Mouse (Mus musculus): ENCODE data around the gene Ece2. TPM values are rescaled to one million over a fixed set of nuclear protein-coding genes. Genes with fewer than 3 reads are reported as not detected.

Ece2 gene
- polyA plus RNA-seq (2015; fragmentation: Nextera tagmentation; extraction: Ambion mirVana) = 6.9 and 7.5 TPM in 2 replicates

DNA sequence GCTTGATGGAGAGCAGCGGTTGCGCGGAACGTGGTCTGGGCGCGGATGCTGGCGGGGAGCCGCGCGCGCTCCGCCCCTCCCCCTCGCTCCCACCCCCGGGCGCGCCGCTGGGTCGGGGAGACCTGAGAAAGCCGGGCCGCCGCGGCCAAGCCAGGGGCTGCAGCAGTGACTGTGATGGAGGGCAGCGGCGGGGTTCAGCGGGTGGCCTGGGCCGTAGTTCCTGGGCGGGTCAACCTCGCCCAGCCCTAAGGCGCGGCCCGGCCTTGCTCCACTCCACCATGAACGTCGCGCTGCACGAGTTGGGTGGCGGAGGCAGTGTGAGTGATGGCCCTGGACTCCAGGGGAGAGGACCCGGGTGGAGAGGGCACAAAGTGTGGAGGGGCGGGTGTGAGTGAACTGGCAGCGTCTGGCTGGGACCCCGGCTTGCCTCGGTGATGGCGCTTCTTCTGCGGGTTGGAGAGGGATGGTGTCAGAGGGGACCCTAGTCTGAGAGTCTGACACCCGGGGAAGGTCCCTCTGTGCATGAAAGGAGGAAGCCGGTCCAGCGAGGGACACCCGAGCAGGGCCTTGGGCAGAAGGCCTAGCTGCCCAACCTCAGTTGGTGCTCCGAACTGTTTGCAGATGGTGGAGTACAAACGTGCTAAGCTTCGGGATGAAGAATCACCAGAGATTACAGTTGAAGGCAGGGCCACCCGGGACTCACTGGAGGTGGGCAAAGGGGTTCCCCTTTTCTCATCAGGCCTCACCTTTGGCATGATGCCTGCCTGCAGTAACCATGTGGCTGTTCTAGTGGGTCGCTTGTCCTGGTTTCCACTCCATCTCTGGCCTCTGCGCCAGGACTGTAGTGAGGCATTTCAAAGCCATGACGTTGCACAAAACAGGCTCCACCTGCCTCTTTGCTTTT lies at the start of gene Ece2:
TSS of gene Ece2 (plus strand) at position 98 of the 904 bp plus-strand sequence.
- 7% methylated on average over 54 of the region's 54 CpGs for WGBS
- Histone ChIP-seq H3K4me1 (peaks cover 13% of the 10 kb centered on the region), H3K9ac (peak within 1 kb of the TSS; percentile 71), H3K27me3 (peaks cover 25% of the 10 kb centered on the region), H3K27ac (no peak within 1 kb of the TSS), H3K36me3 (no peaks in the 10 kb centered on the region), H3K4me3 (peak within 1 kb of the TSS; percentile 58), H3K9me3 (no peaks in the 10 kb centered on the region), H3K4me2 (replicated peaks) (peak within 1 kb of the TSS; percentile 86)
- ATAC-seq (ENCODE audit: low FRiP score, low read depth) = peak; percentile 69; the same call in 1 of the 2 replicates

DNA sequence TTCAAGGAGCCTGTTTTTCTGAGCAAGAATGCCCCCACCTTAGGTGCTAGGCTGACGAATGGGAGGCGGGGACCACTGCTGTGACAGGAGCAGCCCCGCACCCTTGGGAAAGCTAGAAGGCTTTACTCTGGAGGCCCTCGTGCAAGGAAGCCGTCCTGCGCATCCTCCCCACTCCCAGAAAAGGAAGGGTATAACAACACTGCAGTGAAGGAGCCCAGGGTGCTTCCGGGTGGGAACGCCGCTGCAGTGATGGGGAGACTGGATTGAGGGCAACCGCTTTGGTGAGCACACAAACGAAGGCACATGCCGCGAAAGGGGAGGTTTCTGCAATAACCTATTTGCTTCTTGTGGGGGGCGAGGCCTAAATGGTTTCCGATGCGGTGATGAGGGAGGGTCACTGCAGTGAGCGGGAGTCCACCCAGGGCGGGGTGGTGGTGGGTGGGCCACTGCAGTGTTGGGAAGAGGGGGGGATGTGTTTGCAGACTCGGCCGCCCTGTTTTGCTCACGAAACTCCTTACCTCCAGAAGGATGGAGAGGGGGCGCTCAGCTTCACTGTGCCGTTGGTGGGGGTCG lies 40.2 kb upstream of the Ece2 start, which contains the start of gene Vwa5b2:
TSS of gene Vwa5b2 (plus strand) at position 106 of the 573 bp plus-strand sequence.
- H3K27me3 ChIP-seq = peaks cover 70% of the 10 kb centered on the region
- peak within 1 kb of the TSS; percentile 81 for H3K4me2 ChIP-seq (replicated peaks)
- H3K27ac ChIP-seq = no peak within 1 kb of the TSS
- H3K36me3 ChIP-seq = no peaks in the 10 kb centered on the region
- peak within 1 kb of the TSS; percentile 49 for H3K4me3 ChIP-seq
- under 1% methylated on average over 24 of the region's 24 CpGs for WGBS
- H3K9ac ChIP-seq = peak within 1 kb of the TSS; percentile 62
- no peaks in the 10 kb centered on the region for H3K9me3 ChIP-seq
- ATAC-seq (ENCODE audit: low FRiP score, low read depth) = peak; percentile 75
- H3K4me1 ChIP-seq = peaks cover 21% of the 10 kb centered on the region

DNA sequence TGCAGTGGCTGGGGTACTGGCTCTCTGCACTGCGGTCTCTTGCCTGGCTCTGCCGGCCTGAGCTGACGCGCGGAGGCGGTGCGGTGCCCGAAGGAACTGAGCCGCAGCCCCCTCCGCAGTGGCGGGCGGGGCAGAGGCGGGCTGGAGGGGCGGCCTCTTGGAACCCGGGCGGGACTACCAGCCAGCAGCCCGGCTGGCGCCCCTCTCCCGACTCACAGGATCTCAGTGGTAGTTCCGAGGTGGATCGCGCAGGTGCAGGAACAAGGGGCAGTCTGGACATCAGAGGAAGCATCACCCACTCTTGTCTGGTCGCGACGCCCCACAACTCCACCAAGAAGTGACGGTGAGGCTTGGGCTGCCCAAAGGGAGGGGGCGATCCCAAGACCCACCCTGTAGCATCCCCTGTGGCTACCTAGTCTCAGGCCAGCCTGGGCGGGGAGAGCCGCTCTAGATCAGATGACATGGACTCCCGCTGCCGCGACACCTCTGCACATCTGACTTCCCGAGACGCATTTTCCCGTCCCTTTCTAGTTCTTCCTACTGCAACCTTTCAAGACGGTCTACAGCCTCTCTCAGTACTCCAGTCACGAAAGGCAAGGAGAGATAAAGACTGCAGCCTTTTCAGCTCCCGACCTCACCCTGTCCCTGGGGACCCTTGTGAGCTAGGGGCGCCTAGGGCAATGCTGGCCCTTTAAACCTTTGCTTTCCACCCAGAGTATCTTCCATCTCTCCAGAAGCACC lies 39.5 kb upstream of the Ece2 start:
- Histone ChIP-seq H3K36me3 (no peaks in the 10 kb centered on the region), H3K4me2 (replicated peaks) (peak overlapping the region; percentile 81), H3K9ac (peak overlapping the region; percentile 62), H3K9me3 (no peaks in the 10 kb centered on the region), H3K27ac (no peak overlapping the region), H3K27me3 (peaks cover 77% of the 10 kb centered on the region), H3K4me1 (peaks cover 21% of the 10 kb centered on the region), H3K4me3 (peak overlapping the region; percentile 49)
- under 1% methylated on average over 39 of the region's 39 CpGs for WGBS
- ATAC-seq (ENCODE audit: low FRiP score, low read depth) = peak; percentile 87

DNA sequence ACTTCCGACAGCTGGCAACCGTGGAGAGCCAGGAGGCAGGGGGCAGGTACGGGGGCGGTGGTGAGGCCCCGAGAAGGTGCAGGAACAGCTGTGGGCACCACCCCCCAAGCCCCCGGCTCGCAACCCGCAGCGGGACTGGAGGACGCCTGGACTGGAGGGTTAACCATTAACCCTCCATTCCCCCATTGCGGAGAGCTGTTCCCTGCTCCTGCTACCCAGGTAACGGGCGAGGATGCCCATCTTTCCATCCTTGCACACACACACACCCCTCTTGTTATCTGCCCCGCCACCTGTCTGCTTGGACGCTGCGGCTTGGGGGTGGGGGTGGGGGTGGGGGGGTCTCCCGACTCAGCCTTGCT lies 39.0 kb upstream of the Ece2 start:
- peaks cover 81% of the 10 kb centered on the region for H3K27me3 ChIP-seq
- WGBS = 2% methylated on average over 16 of the region's 17 CpGs
- peak overlapping the region; percentile 62; the same call in 1 of the 2 replicates for H3K9ac ChIP-seq

DNA sequence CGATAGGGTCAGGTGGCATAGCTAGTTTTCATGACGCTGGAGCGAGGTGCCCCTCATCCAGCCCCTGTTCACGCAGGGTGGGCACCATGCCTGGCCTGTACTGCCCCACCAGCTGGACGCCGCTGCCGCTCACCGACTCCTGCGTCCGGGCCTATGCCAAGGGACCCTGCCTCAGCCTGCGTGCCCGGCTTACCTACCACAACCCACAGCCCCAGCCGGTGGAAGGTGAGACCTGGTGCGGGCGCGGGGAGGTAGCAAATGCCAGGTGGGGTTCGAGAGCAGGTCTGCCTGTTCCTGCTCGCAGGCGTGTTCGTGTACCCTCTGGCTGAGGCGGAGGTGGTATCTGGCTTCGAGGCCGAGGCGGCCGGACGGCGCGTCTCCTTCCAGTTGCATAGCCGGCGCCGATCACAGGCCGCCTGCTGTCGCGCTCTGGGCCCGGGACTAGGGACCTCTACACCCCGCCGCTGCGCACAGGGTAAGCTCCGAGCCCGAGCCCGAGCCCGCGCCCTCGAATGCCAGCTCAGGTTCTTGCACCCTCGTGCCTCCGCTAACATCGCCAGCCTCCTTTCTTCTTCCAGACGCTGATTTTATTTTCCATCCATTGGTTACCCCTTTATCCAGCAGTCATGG lies 38.4 kb upstream of the Ece2 start:
- Histone ChIP-seq H3K27ac (no peak overlapping the region), H3K4me2 (replicated peaks) (peak overlapping the region; percentile 81), H3K36me3 (no peaks in the 10 kb centered on the region), H3K4me1 (peaks cover 21% of the 10 kb centered on the region), H3K9ac (no peak overlapping the region), H3K4me3 (peak overlapping the region; percentile 49), H3K27me3 (peaks cover 81% of the 10 kb centered on the region), H3K9me3 (no peaks in the 10 kb centered on the region)
- ATAC-seq (ENCODE audit: low FRiP score, low read depth) = no peak
- 5% methylated on average over 48 of the region's 48 CpGs for WGBS

More for the DNA sequence above, 39.0 kb upstream of the Ece2 start:
- Histone ChIP-seq H3K36me3 (no peaks in the 10 kb centered on the region), H3K4me3 (peak overlapping the region; percentile 49), H3K9me3 (no peaks in the 10 kb centered on the region), H3K4me1 (peaks cover 21% of the 10 kb centered on the region), H3K4me2 (replicated peaks) (peak overlapping the region; percentile 81), H3K27ac (no peak overlapping the region)
- ATAC-seq (ENCODE audit: low FRiP score, low read depth) = no peak

DNA sequence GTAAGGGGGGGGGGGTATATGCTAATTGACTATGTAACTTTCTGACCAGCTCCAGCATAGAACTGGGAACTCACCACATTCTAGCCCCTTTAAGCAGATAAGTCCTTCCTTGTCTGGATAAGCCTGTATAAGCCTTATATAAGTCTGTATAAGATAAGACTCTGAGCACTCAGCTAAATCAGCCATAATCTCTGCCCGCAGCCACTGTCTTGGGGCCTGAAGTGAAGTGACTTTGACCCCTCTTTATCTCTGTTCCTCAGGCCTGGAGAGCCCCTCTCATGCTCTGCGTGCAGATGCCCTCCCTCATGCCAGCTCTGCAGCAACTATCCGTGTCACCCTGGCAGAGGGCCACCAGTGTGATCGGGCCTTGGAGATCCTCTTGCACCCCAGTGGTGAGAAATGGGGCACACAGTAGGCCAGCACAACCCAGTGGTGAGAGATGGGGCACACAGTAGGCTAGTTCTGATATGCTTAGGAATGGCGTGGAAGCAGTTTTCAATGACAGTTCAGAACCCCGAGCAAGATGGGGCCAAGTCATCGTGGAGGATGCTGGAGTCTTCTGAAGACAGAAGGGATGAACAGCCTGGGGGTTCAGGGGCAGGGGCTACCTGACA lies 34.5 kb upstream of the Ece2 start:
- no peak overlapping the region for H3K4me2 ChIP-seq (replicated peaks)
- no peak for ATAC-seq (ENCODE audit: low FRiP score, low read depth)
- H3K27me3 ChIP-seq = peaks cover 54% of the 10 kb centered on the region
- no peaks in the 10 kb centered on the region for H3K9me3 ChIP-seq
- no peaks in the 10 kb centered on the region for H3K36me3 ChIP-seq
- H3K9ac ChIP-seq = no peak overlapping the region
- WGBS = 87% methylated on average over 7 of the region's 7 CpGs
- no peak overlapping the region for H3K4me3 ChIP-seq
- H3K4me1 ChIP-seq = peaks cover 12% of the 10 kb centered on the region
- no peak overlapping the region for H3K27ac ChIP-seq

DNA sequence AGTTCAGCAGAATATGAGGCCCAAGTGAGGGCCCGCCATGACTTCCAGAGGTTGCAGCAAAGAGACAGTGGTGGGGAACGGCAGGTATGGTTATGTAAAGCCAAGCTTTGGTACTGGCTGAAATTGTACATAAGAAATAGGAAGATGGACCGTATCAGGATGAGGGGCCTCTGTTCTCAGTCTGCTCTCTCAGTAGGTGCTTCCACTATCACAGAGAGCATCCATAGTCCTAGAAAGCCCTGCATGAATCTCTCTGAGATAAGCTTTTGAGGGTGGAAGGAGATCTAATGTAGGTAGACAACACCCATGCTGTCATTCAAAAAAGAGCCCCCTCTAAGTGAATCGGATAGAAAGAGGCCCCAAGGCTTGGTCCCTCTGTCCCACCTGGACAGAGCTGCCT lies 33.9 kb upstream of the Ece2 start:
- H3K9me3 ChIP-seq = no peaks in the 10 kb centered on the region
- WGBS = 87% methylated on average over 4 of the region's 4 CpGs
- H3K4me2 ChIP-seq (replicated peaks) = no peak overlapping the region
- H3K4me3 ChIP-seq = no peak overlapping the region
- H3K4me1 ChIP-seq = peaks cover 7% of the 10 kb centered on the region
- no peak overlapping the region for H3K9ac ChIP-seq
- H3K27me3 ChIP-seq = peaks cover 48% of the 10 kb centered on the region
- ATAC-seq (ENCODE audit: low FRiP score, low read depth) = no peak
- H3K36me3 ChIP-seq = no peaks in the 10 kb centered on the region
- H3K27ac ChIP-seq = no peak overlapping the region

DNA sequence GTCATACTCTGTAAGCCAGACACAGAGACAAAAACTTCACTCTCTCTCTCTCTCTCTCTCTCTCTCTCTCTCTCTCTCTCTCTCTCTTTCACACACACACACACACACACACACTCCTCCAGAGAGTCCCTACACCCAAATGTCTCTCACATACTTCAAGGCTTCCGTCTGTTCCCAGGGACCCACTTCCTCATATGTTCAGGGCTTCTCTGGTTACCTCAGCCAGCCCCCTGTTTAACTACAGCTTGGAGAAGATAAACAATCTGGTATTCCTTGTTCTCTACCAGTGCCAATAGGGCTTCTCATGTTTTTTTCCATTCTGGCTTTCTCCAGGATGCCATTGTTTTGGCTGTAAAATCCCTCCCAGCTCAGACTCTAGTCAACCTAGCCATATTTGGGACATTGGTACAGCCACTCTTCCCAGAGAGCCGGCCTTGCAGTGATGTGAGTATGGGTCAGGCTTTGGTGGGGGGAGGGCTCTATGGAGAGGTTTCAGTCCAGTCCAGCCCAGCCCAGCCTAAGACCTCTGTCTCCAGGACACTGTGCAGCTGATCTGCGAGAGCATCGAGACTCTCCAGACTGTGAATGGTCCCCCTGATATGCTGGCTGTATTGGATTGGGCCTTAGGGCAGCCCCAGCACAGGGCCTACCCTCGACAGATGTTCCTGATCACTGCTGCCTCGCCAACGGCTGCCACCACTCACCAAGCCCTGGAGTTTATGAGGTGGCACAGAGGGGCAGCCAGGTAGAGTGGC lies 32.8 kb upstream of the Ece2 start:
- no peak overlapping the region for H3K4me2 ChIP-seq (replicated peaks)
- 41% methylated on average over 7 of the region's 7 CpGs for WGBS
- no peak overlapping the region for H3K27ac ChIP-seq
- ATAC-seq (ENCODE audit: low FRiP score, low read depth) = no peak
- H3K9me3 ChIP-seq = no peaks in the 10 kb centered on the region
- H3K9ac ChIP-seq = no peak overlapping the region
- H3K4me1 ChIP-seq = no peaks in the 10 kb centered on the region
- H3K36me3 ChIP-seq = no peaks in the 10 kb centered on the region
- H3K4me3 ChIP-seq = no peak overlapping the region
- H3K27me3 ChIP-seq = peaks cover 37% of the 10 kb centered on the region

DNA sequence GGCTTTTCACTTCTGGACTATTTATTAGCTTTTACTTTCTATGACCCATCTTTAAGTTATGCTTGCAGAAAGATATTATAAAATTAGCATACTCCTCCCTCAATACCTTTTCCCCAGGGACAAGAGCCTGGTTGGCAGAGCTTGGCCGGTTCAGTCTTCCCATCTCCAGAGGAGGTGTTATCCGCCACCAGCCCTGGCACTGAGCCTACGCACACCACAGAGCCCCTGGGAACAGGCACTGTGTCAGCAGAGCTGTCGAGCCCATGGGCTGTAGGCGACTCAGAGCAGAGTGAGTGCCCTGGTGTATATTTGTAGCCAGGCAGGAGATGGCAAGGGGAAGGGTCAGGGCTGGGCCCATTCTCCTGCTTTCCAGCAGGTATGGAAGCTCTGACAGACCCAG lies 29.1 kb upstream of the Ece2 start:
- 71% methylated on average over 5 of the region's 5 CpGs for WGBS
- Histone ChIP-seq H3K9me3 (no peaks in the 10 kb centered on the region), H3K4me1 (no peaks in the 10 kb centered on the region; the same call in 1 of the 2 replicates), H3K36me3 (peaks cover 19% of the 10 kb centered on the region), H3K9ac (no peak overlapping the region), H3K27ac (no peak overlapping the region), H3K4me2 (replicated peaks) (no peak overlapping the region), H3K4me3 (no peak overlapping the region), H3K27me3 (0 out of 2 replicates have a peak, but pooled peaks cover under 1% of the 10 kb centered on the region)
- ATAC-seq (ENCODE audit: low FRiP score, low read depth) = no peak

DNA sequence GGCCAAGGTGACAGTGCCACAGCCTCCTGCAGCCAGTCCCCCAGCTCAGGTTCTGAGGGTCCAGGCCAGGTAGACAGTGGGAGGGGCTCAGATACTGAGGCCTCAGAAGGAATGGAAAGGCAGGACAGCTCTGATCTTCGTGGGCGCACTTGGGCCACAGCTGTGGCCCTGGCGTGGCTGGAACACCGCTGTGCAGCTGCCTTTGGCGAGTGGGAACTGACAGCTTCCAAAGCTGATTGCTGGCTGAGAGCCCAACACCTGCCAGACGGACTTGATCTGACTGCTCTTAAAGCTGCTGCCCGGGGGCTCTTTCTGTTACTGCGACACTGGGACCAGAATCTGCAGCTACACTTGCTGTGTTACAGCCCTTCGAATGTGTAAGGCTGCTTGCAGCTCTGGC lies 24.9 kb upstream of the Ece2 start:
- H3K27ac ChIP-seq = no peak overlapping the region
- H3K4me2 ChIP-seq (replicated peaks) = no peak overlapping the region
- no peak overlapping the region for H3K9ac ChIP-seq
- ATAC-seq (ENCODE audit: low FRiP score, low read depth) = no peak; the same call in 1 of the 2 replicates
- peaks cover 49% of the 10 kb centered on the region for H3K36me3 ChIP-seq
- peaks cover 4% of the 10 kb centered on the region for H3K4me1 ChIP-seq
- 63% methylated on average over 9 of the region's 9 CpGs for WGBS
- H3K27me3 ChIP-seq = no peaks in the 10 kb centered on the region
- H3K4me3 ChIP-seq = no peak overlapping the region
- H3K9me3 ChIP-seq = no peaks in the 10 kb centered on the region
